Mouse (Mus musculus) bone marrow, adult 2 months (tissue): ENCODE measurements around the gene Rhot2. TPM values are rescaled to one million over a fixed set of nuclear protein-coding genes. Genes with fewer than 3 reads are reported as not detected.

Experiments used
- H3K27ac ChIP-seq: fragments of 200-500 bp; 2 replicates; pipeline ENCODE4 v1.5.1; 2012; ENCODE audit warnings: low read depth, mild to moderate bottlenecking, control low read depth, inconsistent platforms, low read length; ENCODE audit not compliant: control insufficient read depth, poor library complexity, insufficient read depth
- H3K4me1 ChIP-seq: fragments of 200-500 bp; 2 replicates; pipeline ENCODE4 v1.6.1; 2011; ENCODE audit warnings: low read length; ENCODE audit not compliant: control insufficient read depth, insufficient read depth
- H3K4me3 ChIP-seq: fragments of 200-500 bp; replicated peaks from 2 replicates; pipeline ENCODE3; 2011; ENCODE audit warnings: mild to moderate bottlenecking, low read depth, low read length, control low read depth; ENCODE audit not compliant: control insufficient read depth
- CTCF ChIP-seq: fragments of 200-500 bp; IDR thresholded peaks from 2 replicates; pipeline ENCODE4 v1.5.1; 2011; ENCODE audit warnings: low read length, control low read depth; ENCODE audit not compliant: control insufficient read depth, insufficient read depth
- POLR2A ChIP-seq: fragments of 200-500 bp; IDR thresholded peaks from 2 replicates; pipeline ENCODE4 v1.6.1; 2011; ENCODE audit warnings: low read depth, mild to moderate bottlenecking, control low read depth, low read length, borderline replicate concordance; ENCODE audit not compliant: control insufficient read depth
- WGBS: fragments of 180-500 bp; shearing (Covaris S2); methylation state at CpG from one replicate; pipeline ENCODE4 v1.1.7; 2018; 5-methylcytosine and 5-hydroxymethylcytosine counted together
- polyA plus RNA-seq: library from polyadenylated mRNA; stranded (reverse); fragments of >200 nt; gene quantifications from 2 replicates; pipeline ENCODE4 v1.2.4, GENCODE M21; 2011; ENCODE audit warnings: low replicate concordance; ENCODE audit not compliant: missing spikeins, insufficient read depth, insufficient read length

Gene Rhot2
- polyA plus RNA-seq, 1 experiment = 50.5 TPM

GRCm38 (mm10) chr17:25863681-25864080 lies 19.0 kb upstream of the Rhot2 start:
- Histone ChIP-seq H3K27ac (no peak overlapping the region), H3K4me1 (peaks cover 5% of the 10 kb centered on the region; the same call in 1 of the 2 replicates), H3K4me3 (no peak overlapping the region)
- TF ChIP-seq CTCF (no peak), POLR2A (no peak)
- 91% methylated on average over 6 of the region's 6 CpGs for whole genome bisulfite sequencing

DNA sequence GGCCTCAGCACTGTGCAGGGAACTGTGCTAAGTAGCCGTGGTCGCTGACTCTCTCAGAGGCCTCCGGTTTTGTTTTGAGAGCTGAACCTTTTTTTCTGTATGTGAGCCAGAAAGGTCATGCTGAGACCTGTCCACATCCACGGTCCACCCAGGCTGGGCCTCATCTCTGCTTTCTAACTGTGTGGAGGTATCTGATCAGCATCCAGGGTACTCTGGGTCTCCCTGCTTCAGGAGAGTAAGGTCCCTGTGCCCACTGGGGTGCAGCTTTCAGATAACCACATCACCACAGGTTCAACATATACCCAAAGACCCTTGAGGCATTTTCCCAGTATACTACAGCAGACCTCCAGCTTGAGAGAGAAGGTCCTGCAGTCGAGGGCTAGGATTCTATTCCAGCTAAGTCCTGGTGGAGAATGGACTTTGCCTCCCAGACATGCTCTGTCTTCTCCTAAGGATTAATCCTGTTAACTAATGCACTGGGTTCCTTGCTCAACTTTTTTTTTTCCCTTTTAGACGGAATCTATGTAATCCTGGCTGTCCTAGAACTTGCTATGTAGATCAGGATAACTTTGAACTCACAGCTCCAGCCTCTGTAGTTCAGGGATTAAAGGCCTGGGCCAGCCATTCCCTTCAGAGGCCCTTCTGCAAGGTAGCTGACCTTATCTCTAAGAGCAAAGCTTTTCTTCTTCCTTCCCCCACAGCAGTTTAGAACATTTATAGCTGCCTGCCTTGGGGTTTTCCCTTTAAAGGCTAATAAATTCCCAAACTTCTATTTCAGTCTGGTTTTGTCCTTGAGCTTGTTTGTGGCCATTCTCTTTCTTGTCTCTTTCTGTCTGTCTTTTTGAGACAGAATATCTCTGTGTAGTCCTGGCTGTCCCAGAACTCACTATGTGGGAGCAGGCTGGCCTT lies 17.3 kb upstream of the Rhot2 start:
- 8% methylated on average over 6 of the region's 6 CpGs for WGBS
- H3K4me1 ChIP-seq = peaks cover 5% of the 10 kb centered on the region; the same call in 1 of the 2 replicates

DNA sequence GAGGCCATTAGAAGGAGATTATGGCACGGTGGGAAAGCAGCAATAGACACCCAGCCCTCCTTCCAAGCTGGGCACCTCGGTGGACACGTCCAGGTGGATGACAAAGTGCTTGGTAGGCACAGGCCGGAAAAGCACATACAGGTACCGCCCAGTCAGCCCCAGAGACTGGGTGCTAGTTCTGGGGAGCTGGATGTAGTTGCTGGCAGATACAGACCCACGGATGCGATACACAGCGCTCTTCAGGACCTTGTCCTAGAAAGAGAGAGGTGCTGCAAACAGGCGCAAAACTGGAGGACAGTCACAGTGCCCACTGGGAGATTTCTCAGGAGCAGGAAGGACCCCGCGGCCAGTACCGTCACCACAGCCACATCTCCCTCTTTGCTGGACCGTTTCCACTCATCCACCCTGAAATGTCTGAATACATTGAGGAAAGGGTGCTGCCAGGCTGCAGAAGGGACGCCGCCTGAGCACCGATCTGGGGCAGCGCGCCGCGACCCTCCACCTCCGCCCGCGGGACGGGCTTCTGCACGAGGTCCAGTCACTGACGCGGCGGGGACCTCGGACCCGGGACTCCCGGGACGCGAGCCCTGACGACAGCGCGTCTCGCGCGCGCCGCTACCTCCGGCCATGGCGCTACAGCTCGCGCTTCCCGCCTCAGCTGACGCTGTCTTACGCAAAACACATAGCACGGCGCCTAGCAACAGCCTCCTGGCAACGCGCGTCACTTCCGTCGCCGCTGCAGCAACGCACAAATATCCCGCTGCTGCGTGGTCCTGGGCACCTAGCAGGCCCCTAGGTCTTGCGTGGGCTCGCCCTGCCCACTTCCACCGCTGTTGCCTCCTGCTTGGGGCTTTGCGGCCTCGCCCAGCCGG lies 16.4 kb upstream of the Rhot2 start, which contains the start of gene Wdr90:
TSS of gene Wdr90 (minus strand) at position 670 of the 872 bp plus-strand sequence.
- 3% methylated on average over 65 of the region's 65 CpGs for WGBS
- peak; percentile 32; the same call in 1 of the 2 replicates for TF ChIP-seq CTCF
- TF ChIP-seq POLR2A = peak; percentile 90
- peak within 1 kb of the TSS; percentile 56 for H3K27ac ChIP-seq
- peaks cover 5% of the 10 kb centered on the region; the same call in 1 of the 2 replicates for H3K4me1 ChIP-seq
- H3K4me3 ChIP-seq = peak within 1 kb of the TSS; percentile 80

More for the DNA sequence above, 17.3 kb upstream of the Rhot2 start:
- no peak for TF ChIP-seq CTCF
- no peak for TF ChIP-seq POLR2A
- Histone ChIP-seq H3K27ac (peak overlapping the region; percentile 56), H3K4me3 (peak overlapping the region; percentile 80)

- no peak overlapping the region for H3K27ac ChIP-seq
- H3K4me3 ChIP-seq = peak overlapping the region; percentile 80
- H3K4me1 ChIP-seq = peaks cover 5% of the 10 kb centered on the region; the same call in 1 of the 2 replicates
- TF ChIP-seq CTCF (no peak), POLR2A (0 out of 2 replicates have a peak, but pooled peaks have one; percentile 13)
- WGBS = 85% methylated on average over 6 of the region's 6 CpGs
Observed at GRCm38 (mm10) chr17:25860229-25860628, 15.6 kb upstream of the Rhot2 start.

GRCm38 (mm10) chr17:25843636-25844395 lies 835 bp downstream of the Rhot2 start:
- peak overlapping the region; percentile 82 for H3K27ac ChIP-seq
- 3% methylated on average over 38 of the region's 38 CpGs for WGBS
- TF ChIP-seq POLR2A (no peak), CTCF (no peak)
- peaks cover 7% of the 10 kb centered on the region for H3K4me1 ChIP-seq
- H3K4me3 ChIP-seq = peak overlapping the region; percentile 78

DNA sequence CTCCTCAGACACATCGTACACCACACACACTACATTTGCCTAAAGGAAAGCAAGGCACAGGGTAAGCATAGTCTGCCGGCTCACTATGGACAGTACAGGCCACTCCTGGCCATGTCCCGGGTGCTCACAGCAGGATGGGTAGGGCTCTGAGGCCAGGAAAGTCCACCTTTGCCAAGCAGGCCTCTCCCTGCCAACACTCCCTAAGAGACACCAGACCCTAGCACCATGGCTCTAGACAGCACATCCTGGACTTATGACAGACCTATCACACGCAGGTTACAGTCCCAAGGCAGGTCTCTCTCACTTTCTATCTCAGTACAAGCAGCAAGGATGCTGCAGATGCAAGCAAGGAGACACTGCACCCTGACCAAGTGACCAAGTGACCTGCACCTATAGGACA lies 1.5 kb downstream of the Rhot2 start:
- Histone ChIP-seq H3K4me3 (peak overlapping the region; percentile 78), H3K27ac (no peak overlapping the region), H3K4me1 (peaks cover 7% of the 10 kb centered on the region)
- WGBS = 92% methylated on average over 4 of the region's 4 CpGs
- TF ChIP-seq POLR2A = no peak
- no peak for TF ChIP-seq CTCF

GRCm38 (mm10) chr17:25842509-25842908 lies 2.1 kb downstream of the Rhot2 start:
- TF ChIP-seq POLR2A = no peak
- no peak for TF ChIP-seq CTCF
- Histone ChIP-seq H3K27ac (no peak overlapping the region), H3K4me3 (no peak overlapping the region), H3K4me1 (peaks cover 7% of the 10 kb centered on the region)
- WGBS = 83% methylated on average over 3 of the region's 3 CpGs
